Mouse (Mus musculus) lung, adult 2 months (tissue): ENCODE results near the gene Arhgap10.

Source experiments
- CTCF ChIP-seq: fragments of 200-500 bp; IDR thresholded peaks from 2 replicates; pipeline ENCODE4 v1.5.1; 2011; ENCODE audit warnings: mild to moderate bottlenecking, low read length, control low read depth; ENCODE audit not compliant: insufficient read depth
- POLR2A ChIP-seq: fragments of 200-500 bp; IDR thresholded peaks from 2 replicates; pipeline ENCODE4 v1.6.1; 2011; ENCODE audit warnings: low read depth, mild to moderate bottlenecking, control low read depth, low read length, borderline replicate concordance; ENCODE audit errors: extremely low read depth

- TF ChIP-seq CTCF (no peak), POLR2A (no peak)
These were observed 25.2 kb downstream of the Arhgap10 start for GRCm38 (mm10) chr8:77492356-77493058.
